19 mouse cellular contexts compared by ENCODE assay signal in genomic region chr11:69430631-69431030, GRCm38 (mm10).
"Had no signal": no experiment of that assay in that cellular context is flagged by ENCODE, and none has a peak within 500 bp of the region (broad histone marks: within the 10 kb centered on the region; RNA-seq: fewer than 3 reads in every experiment).

No protein-coding gene starts in this region.

- ATAC-seq: liver, postnatal 0 days; lung, postnatal 0 days; midbrain, embryonic 13.5 days had no signal

- H3K4me3 ChIP-seq: left cerebral cortex, adult 2 months; limb, embryonic 12.5 days; limb, embryonic 15.5 days; midbrain, embryonic 13.5 days had no signal

- H3K27me3 ChIP-seq: limb, embryonic 12.5 days; limb, embryonic 15.5 days; midbrain, embryonic 13.5 days had no signal

- H3K4me2 ChIP-seq: limb, embryonic 12.5 days; limb, embryonic 15.5 days; liver, embryonic 11.5 days; lung, embryonic 14.5 days; midbrain, embryonic 13.5 days had no signal

- H3K9me3 ChIP-seq: limb, embryonic 12.5 days; limb, embryonic 15.5 days; midbrain, embryonic 13.5 days had no signal

- H3K36me3 ChIP-seq: limb, embryonic 12.5 days; limb, embryonic 15.5 days; midbrain, embryonic 13.5 days had no signal

- H3K9ac ChIP-seq: limb, embryonic 12.5 days; limb, embryonic 15.5 days; liver, embryonic 14.5 days; liver, postnatal 0 days; lung, embryonic 14.5 days; midbrain, embryonic 13.5 days had no signal

- DNase-seq: kidney, adult 2 months; kidney, postnatal 36 days; layer of hippocampus, postnatal 36 days; liver, postnatal 0 days; lung, embryonic 14.5 days; right cerebral cortex, postnatal 14 days; right cerebral cortex, postnatal 4 days; thymus, adult 2 months; thymus, postnatal 25 days had no signal

- H3K27ac ChIP-seq: kidney, postnatal 0 days; left cerebral cortex, adult 2 months; limb, embryonic 15.5 days; liver, embryonic 14.5 days; macrophage; midbrain, embryonic 13.5 days; stomach, postnatal 0 days had no signal
